Mouse (Mus musculus) limb, embryonic 13.5 days (tissue): ENCODE measurements around the gene Ankrd13c. TPM values are rescaled to one million over a fixed set of nuclear protein-coding genes. Genes with fewer than 3 reads are reported as not detected.
A peak's percentile ranks its signal among the peaks of the same experiment; 100 is the strongest.

Experiments used
- ATAC-seq: fragments of 200-750 bp; cut with Nextera tagmentation; 2 replicates; pipeline ENCODE4 v1.8.0; 2017; ENCODE audit warnings: low read depth, moderate number of reproducible peaks, moderate TSS enrichment; ENCODE audit not compliant: low FRiP score
- H3K27ac ChIP-seq: fragments of 300-500 bp; sonication (generic); 2 replicates; pipeline ENCODE4 v1.5.1; 2015; ENCODE audit warnings: inconsistent platforms, mild to moderate bottlenecking, moderate library complexity
- H3K27me3 ChIP-seq: fragments of 300-500 bp; sonication (generic); 2 replicates; pipeline ENCODE4 v1.6.1; 2015; ENCODE audit warnings: mild to moderate bottlenecking, inconsistent platforms
- H3K36me3 ChIP-seq: fragments of 300-500 bp; sonication (generic); 2 replicates; pipeline ENCODE4 v1.6.1; 2015; ENCODE audit warnings: inconsistent platforms, mild to moderate bottlenecking, moderate library complexity
- H3K4me1 ChIP-seq: fragments of 300-500 bp; sonication (generic); 2 replicates; pipeline ENCODE4 v1.6.1; 2015; ENCODE audit warnings: inconsistent platforms
- H3K4me2 ChIP-seq: fragments of 300-500 bp; sonication (generic); replicated peaks from 2 replicates; pipeline ENCODE4 v1.6.1; 2015; ENCODE audit warnings: inconsistent platforms, mild to moderate bottlenecking, moderate library complexity
- H3K4me3 ChIP-seq: fragments of 300-500 bp; sonication (generic); 2 replicates; pipeline ENCODE4 v1.5.1; 2015; ENCODE audit warnings: moderate library complexity, mild to moderate bottlenecking, inconsistent platforms
- H3K9ac ChIP-seq: fragments of 300-500 bp; sonication (generic); 2 replicates; pipeline ENCODE4 v1.6.1; 2015; ENCODE audit warnings: mild to moderate bottlenecking, inconsistent platforms
- H3K9me3 ChIP-seq: fragments of 300-500 bp; sonication (generic); 2 replicates; pipeline ENCODE4 v1.6.1; 2016; ENCODE audit warnings: inconsistent platforms
- WGBS: fragments of 180-500 bp; shearing (Covaris S2); methylation state at CpG from one replicate; pipeline ENCODE4 v1.1.7; 2015; 5-methylcytosine and 5-hydroxymethylcytosine counted together
- polyA plus RNA-seq: library from polyadenylated mRNA; unstranded; fragments of >200 nt; fragmentation: Nextera tagmentation; extraction: Ambion mirVana; gene quantifications from 2 replicates; pipeline ENCODE4 v1.2.1, GENCODE M21; 2015

Gene Ankrd13c
- polyA plus RNA-seq, 1 experiment from 2014 or later, result 14.9 TPM

DNA sequence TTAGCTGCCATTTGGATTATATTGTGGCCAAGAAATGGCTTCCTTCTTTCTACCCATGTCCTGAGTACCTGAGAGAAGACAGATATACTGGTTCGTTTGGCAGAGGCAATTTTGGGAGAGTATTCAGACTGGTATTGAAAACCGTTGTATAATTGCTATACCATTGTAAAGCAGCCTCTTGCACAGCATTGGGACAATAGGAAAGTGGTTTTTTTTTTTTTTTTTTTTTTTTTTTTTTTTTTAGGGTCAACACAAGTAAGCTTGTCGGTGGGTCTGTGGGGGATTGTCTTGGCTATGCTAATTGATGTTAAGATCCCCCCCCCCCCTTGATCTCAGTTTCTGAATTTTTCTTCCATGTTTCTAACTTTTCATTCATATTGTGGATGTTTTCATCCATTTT is 91.1 kb downstream of the Ankrd13c start:
- no peak for ATAC-seq
- H3K4me3 ChIP-seq, result no peak overlapping the region
- WGBS, result 93% methylated on average over 3 of the region's 3 CpGs
- no peak overlapping the region for H3K9ac ChIP-seq
- peaks cover 22% of the 10 kb centered on the region for H3K4me1 ChIP-seq
- no peaks in the 10 kb centered on the region for H3K9me3 ChIP-seq
- H3K4me2 ChIP-seq, result peak overlapping the region; percentile 50; the same call in 1 of the 2 replicates
- no peak overlapping the region for H3K27ac ChIP-seq
- no peaks in the 10 kb centered on the region for H3K27me3 ChIP-seq
- H3K36me3 ChIP-seq, result no peaks in the 10 kb centered on the region; the same call in 1 of the 2 replicates

DNA sequence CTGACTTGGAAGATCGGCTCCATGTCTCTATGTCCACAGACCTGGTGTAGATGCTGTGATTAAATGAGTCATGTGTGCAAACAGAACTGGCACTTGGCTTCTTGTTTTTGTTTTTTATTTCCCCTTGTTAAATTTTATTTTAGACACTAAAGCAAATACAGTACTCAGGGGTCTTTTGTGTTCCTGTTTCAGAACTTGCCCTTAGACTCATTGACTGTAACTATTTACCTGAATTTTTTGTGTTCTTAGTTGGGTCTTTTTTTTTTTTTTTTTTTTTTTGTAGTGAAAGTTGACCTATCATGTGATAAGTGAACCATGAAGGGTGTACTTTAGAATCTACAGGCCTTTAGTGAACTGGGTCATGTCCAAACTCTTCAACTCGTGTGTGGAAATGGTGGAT is 93.7 kb downstream of the Ankrd13c start:
- Histone ChIP-seq H3K9me3 (no peaks in the 10 kb centered on the region), H3K4me1 (peaks cover 7% of the 10 kb centered on the region), H3K4me3 (no peak overlapping the region), H3K27me3 (no peaks in the 10 kb centered on the region), H3K36me3 (no peaks in the 10 kb centered on the region), H3K9ac (no peak overlapping the region), H3K27ac (no peak overlapping the region), H3K4me2 (no peak overlapping the region)
- 89% methylated on average over 2 of the region's 2 CpGs for WGBS
- no peak for ATAC-seq

DNA sequence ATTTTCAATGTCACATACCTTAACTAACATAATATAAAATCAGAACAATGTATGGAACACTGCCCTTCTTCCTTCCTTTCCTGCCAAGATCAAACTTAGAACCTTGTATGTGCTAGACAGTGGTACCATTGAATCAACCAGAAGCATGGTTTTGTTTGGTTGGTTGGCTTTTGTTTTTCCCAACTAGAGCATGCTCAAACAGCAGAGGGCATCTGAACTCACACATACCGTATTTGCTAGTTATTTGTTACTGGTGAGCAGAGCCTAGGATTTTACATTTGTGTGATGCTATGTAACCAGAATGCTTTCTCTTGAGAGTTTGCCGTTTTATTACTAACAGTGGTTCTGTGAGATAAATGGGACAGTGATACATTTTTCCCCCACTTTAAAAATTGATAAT is 102.5 kb downstream of the Ankrd13c start:
- 86% methylated on average over 2 of the region's 2 CpGs for WGBS
- H3K27ac ChIP-seq, result no peak overlapping the region
- H3K9ac ChIP-seq, result no peak overlapping the region
- peaks cover 23% of the 10 kb centered on the region for H3K36me3 ChIP-seq
- no peaks in the 10 kb centered on the region for H3K9me3 ChIP-seq
- ATAC-seq, result no peak
- H3K4me1 ChIP-seq, result no peaks in the 10 kb centered on the region
- no peaks in the 10 kb centered on the region for H3K27me3 ChIP-seq
- no peak overlapping the region for H3K4me2 ChIP-seq
- H3K4me3 ChIP-seq, result no peak overlapping the region

Other genes starting within 250 kb of the Ankrd13c start
- 13.6 and 14.2 TPM in 2 replicates for gene Cth, start 22.2 kb upstream of the Ankrd13c start, polyA plus RNA-seq
- gene Srsf11, start 89.4 kb downstream of the Ankrd13c start, polyA plus RNA-seq, result 341 and 348 TPM in 2 replicates
- gene Lrrc40, start 89.4 kb downstream of the Ankrd13c start, polyA plus RNA-seq, result 63.0 TPM in 2 replicates